Mouse (Mus musculus): Measurements from ENCODE around the gene Mfsd5. TPM values are rescaled to one million over a fixed set of nuclear protein-coding genes. Genes with fewer than 3 reads are reported as not detected.

Gene Mfsd5
- total RNA-seq, 4 experiments from 2014 or later: 14.9 to 17.3 (median 15.7) TPM

DNA sequence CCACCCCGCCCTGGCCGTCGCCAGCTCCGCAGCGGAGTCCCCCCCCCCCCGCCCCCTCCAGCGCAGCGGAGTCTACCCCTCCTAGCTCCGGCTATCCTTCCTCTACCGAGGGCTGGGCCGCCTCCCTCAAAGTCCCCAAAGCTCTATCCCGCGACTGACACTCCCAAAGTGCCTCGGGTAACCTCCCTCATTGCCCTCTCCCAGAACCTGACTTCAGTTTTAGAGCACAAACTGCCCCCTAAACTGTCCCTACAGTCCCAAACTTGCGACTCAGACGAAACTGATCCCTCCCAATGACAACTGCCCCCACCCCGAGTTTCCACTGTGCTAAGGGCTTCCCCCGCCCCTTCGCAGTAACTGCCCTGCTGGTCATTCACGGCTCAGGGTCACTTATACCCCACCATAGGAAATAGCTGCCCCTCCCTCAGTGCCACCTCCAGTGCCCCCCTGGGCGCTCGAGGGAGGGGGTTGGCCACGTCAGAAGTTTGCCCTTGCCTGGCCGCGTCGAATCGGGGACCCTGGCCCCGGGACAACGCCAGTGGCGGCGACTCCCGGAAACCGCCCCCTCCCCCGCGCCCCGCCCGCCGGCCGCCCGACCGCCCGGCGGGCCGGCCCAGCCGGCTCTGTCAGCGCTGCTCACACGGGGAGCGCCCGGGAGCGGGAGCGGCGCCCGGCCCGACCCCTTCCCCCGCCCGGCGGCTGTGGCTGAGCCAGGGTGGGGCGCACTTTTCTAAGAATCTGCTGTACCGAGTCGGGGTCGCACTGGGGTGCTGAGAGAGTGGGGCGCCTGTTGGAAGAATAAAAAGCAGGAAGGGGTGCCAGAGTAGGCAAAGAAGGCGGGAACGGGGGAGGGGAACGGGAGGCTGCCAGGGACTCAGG, 31.8 kb upstream of the Mfsd5 start:
- peak; percentile 56 to 62 for DNase-seq (ENCODE audit: low spot score in 2 of 2)

GRCm38 (mm10) chr15:102248131-102248811, 31.0 kb upstream of the Mfsd5 start:
- no peak for DNase-seq (ENCODE audit: low spot score in 2 of 2)

DNA sequence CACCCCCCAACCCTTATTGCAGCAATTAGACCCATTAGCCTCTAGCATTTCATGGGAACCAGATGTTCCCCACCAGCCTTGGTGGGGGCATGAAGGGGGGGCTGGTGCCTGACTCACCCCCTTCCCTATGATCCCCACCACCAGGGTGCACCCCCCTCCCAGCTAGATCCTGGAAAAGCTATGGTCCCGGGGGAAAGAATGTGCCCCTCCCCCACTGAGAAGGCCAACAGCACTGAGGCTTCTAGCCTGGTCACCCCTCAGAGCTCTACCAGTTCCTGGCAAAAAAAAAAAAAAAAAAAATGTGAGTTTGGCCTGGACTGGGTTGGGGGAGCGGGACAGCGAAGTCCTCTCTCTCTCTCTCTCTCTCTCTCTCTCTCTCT, 30.5 kb upstream of the Mfsd5 start:
- DNase-seq (ENCODE audit: low spot score in 2 of 2): no peak

- DNase-seq (ENCODE audit: low spot score in 2 of 2): no peak
Measured at GRCm38 (mm10) chr15:102249251-102249691, 30.0 kb upstream of the Mfsd5 start.

DNA sequence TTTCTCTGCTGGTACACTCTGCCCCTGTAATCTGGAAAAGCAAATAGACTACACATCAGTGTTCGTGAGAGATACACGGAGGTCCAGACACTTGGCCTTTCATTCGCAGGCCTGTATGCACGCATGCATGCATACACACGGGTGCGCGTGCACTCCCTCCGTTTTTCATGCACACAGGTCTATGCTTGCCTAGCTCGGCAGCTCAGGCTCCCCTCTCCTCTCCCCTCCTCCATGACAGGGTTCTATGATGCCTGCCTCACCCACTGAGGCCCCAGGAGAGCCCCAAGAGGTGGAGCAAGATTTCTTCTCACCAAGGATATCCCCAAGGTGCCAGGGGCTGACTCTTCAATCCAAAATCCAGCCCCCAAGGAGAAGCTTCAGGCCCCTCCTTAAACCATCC, 29.3 kb upstream of the Mfsd5 start:
- no peak for DNase-seq (ENCODE audit: low spot score in 2 of 2)

DNA sequence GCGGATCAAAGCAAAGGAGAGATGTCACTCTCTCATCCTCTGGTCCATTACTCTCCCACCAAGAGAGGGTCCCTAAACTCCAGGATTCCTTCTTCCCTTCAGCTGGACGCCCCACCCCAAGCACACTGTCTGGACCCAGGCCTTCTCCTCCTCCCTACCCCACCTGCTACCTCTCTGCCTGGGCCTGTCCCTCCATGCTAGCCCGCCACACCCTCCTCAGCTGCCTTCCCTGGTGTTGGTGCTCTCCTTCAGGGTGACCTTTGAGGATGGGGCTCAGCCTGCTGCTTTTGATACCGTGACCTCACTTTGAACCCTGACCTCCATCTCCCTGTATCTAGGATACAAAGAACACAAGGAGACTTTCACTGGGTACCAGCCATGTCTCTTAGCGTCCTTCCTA, 28.7 kb upstream of the Mfsd5 start:
- no peak for DNase-seq (ENCODE audit: low spot score in 2 of 2)

- DNase-seq (ENCODE audit: low spot score in 2 of 2): no peak
Measured at GRCm38 (mm10) chr15:102255547-102256255, 23.6 kb upstream of the Mfsd5 start.

DNA sequence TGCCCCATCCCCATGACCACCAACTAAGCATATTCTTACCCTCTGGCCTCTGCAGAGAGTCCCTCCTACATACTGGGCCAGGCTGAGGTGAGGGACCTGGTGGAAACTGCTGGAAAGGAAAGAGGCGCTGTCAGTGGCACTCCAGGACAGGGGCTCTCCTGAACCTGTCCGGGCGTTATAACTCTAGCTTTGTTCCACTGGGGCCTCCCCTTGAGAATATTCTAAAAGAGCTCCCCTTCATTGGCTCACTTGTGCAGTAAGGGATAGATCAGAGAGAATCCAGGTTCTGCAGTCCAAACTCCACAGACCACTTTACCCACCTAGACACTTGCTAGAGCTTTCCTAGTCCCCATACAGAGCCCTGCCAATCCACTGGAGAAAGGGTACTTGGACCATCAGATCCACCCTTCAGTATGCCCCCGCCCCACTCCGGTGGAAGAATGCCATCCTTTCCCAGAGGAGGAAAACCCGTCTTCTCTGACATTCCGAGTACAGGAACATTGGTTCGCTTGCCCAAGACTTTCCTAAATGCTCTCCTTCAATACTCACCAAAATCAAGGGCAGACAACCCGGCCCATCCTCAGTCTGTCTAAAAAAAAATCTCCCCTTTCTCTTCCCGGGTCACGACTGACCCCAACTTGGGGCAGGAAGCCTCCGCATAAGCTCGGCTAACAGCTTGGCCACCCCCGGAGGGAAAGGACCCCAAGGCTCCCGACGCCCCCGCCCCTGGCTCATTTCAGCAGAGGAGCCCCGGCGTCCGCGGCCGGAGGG, 22.6 kb upstream of the Mfsd5 start:
- DNase-seq (ENCODE audit: low spot score in 2 of 2): no peak

DNA sequence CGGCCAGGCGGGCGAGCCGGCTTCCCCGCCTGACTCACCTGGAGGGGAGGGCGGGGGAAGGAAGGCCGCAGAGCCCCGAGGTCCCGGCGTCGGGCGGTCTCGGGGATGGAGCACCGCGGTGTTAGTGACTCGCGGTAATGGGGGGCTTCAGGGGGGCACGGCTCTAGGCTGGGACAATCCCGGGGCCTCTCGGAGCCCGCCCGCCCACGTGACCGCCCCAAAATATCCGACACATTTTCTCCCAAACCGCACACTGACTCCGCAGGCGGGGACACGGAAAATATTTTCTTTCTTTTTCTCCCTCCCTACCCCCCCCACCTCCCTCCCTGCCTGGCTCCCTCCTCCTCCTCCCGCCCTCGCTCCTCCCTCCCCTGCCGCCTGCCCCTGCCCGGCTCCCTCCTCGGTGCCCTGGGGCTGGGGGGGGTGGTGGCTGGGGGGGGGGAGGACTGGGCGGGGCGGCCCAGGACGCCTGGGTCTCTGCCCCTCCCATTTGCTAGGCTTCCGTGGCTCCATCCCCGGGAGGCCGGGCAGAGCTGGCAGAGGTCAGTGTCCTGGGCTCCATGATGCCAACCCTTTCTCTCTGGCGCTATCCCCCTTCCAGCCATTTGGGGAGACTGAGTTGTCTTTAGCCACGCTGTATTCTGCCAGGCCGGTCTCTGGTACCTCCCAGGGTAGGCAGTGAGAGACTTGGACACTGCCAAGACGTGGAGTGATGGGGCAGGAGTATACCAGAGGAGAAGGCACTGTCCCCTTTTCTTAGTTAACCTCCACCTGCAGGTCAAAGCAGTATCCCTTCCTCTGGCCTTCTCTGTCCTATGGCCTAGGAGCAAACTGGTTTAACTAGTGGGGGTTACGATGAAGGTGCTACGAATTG, 21.8 kb upstream of the Mfsd5 start, which contains the start of gene Rarg:
Gene Rarg, minus strand, starts transcription at position 316 of the 874 bp plus-strand sequence.
- DNase-seq (ENCODE audit: low spot score in 2 of 2): no peak

DNA sequence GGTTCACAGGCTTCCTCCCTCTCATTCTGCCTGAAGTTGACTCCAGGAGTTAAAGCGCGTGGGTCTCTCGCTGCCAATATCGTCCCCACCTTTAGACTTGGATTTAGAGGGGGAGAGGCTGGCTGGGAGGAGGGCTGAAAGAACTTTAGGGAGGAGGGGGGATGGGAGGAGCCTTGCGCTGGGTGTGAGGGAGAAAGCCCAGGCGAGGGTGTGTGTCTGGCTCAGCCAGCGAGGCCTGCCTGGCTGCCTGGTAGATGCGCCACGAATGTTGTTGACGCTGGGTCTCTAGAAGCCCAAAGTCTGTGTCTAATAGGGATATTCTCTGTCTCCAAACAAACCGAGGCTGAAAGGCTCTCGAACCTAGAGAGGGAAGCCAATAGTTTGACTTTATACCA, 21.2 kb upstream of the Mfsd5 start:
- DNase-seq (ENCODE audit: low spot score in 2 of 2): peak in 1 of 2 experiments; percentile 59

DNA sequence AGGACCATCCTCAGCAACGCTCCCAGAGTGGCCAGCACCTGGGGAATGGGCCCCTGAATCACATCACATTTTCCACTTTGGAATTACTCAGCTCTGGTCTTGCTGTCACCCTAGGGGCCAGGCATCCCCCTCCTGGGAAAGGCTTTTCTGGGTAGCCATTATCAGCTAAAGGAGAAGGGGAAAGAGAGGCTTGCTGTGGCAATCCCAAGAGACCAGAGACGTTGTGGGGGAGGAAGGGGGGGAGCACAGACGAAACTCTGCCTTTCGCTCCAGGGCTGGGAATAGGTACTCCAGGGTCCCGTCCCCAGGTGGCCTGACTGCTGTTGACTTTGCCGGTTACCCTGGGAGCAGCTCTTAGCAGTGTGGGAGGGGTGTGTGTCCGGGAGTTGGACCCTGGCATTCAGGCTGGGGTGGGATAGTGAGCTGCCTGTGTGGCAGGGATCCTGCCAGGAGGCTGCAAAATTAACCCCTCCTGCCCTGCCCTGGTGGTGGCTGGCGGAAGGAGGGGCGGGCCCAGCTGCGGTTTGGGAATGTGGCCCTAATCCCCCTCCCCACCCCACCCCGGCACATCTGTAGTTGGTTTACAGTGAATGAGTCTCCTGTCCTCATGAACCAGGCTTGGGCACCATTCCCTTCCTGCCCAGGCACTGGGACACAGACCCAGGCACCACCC, 20.5 kb upstream of the Mfsd5 start:
- no peak for DNase-seq (ENCODE audit: low spot score in 2 of 2)

- no peak for DNase-seq (ENCODE audit: low spot score in 2 of 2)
Measured at GRCm38 (mm10) chr15:102262582-102262981, 16.7 kb upstream of the Mfsd5 start.

DNA sequence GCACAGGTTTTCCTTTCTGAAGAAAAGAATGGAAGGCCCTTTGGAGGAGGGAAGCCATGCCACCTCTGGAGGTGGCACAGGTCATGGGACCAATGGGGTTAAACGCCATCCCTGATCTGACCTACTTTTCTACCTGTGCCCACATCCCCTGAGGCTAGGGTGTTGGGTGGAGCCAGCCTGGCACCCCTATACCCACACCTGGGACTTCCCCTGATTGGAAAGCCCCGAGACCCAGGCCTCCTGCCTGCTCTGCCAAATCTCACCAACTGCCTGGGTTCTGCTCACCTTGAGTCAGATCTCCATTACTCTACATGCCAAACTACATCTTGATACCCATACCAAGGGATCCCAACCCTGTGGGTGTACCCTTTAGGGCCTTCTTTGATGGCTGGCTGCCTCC, 16.2 kb upstream of the Mfsd5 start:
- no peak for DNase-seq (ENCODE audit: low spot score in 2 of 2)

- no peak for DNase-seq (ENCODE audit: low spot score in 2 of 2)
Measured at GRCm38 (mm10) chr15:102265548-102265947, 13.7 kb upstream of the Mfsd5 start.

GRCm38 (mm10) chr15:102270274-102270960, 8.8 kb upstream of the Mfsd5 start, which contains the start of gene Gm9918:
Gm9918 (plus strand) TSS chr15:102270563.
- DNase-seq (ENCODE audit: low spot score in 2 of 2): no peak

- DNase-seq (ENCODE audit: low spot score in 2 of 2): no peak
Measured at GRCm38 (mm10) chr15:102271441-102271840, 7.8 kb upstream of the Mfsd5 start.

DNA sequence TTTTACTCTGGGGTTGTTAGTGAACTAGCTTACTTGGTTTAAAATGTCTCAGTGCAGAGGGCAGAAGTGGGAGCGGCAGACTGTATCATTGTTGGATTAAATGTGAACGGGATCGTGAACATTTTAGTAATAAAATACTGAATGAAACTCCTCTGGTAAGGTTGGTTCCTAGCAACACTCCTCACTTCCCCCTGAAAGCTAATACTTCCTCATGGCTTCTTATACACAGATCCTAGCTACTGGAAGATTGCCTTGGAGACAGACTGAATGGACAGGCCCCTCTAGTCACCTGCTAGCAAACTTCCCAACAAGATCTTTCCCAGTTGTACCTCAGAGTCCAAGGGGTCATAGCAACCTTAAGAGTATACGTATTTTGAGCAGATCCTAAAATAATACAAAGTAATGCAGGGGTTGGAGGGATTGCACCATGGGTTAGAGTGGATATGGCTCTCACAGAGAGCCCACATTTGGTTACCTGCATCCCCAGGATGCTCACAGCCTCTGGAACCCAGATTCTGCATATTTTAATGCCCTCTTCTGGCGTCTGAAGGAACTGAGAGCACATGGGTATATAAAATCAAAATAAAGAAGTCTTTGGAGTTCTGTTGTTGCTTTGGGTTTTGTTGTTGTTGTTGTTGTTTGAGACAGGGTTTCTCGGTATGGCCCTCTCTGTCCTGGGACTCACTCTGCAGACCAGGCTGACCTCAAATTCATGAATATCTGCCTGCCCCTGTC, 5.1 kb upstream of the Mfsd5 start:
- no peak for DNase-seq (ENCODE audit: low spot score in 2 of 2)

DNA sequence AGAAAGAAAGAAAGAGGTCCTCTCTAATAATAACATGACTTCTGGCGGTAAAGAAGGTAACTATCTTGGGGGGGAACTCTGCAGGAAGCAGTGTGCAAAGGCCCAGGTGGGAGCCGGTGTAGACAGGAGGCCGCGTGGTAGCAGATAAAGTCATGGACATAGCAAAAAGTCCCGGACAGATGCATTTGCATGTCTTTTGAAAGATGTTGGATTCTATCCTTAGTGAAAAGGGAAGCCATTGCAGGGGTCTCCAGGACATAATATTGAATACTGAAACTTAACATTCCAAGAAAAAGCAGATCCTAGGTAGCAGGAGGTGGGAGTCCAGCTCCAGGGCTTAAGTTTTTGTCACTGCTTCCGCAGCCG, 545 bp upstream of the Mfsd5 start:
- no peak for DNase-seq (ENCODE audit: low spot score in 2 of 2)

Data from gastrocnemius, adult 8-10 months (tissue).